ENCODE assay signal across 8 mouse cellular contexts in the genomic region with DNA sequence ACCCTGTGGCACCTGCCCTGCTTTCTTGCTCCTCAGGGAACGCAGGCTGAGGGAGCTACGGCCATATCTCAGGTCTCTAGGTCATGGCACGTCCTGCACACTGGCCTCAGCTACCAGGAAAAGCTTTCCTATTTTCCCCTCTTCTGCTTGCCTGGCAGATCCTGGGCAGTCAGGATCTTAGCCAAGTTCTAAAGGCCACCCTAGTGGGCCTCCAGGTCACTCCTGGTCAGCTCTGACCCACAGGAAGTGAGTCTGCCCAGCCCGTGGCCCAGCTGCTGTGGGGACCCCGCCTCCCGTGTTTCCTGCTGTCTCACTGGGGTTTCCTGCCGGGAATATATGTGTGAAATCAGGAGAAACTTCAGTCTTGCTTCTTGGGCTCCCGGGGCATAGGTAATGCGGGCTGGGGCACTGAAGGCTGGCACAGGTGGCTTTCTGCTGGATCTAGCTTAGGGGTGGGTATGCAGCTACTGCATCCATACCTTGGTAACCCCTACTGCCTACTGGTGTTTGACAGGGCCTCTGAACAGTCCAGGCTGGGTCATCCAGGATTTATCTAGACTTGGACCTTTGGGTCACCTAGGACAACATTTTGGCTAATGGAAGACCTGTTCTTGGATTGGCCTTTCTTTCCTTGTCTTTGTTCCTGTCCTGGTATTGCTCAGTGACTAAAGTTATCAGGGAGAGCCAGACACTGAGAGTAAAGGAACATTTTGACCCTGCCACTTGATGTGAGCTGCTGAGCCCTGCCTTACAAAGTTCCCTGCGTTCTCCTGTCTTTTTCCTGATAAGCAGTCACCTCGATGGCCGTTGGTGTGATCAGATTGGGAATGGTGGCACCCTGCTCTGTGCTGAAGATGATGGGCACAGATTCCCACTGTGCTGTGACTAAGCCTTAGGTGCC. TPM values are rescaled to one million over a fixed set of nuclear protein-coding genes. Genes with fewer than 3 reads are reported as not detected.
DNase-seq lines count a peak whose midpoint lies in the region; ATAC-seq lines count a peak whose summit lies in the region.
"Had no signal": no experiment of that assay in that cellular context is flagged by ENCODE, and none has a peak within 500 bp of the region (broad histone marks: within the 10 kb centered on the region; RNA-seq: fewer than 3 reads in every experiment).

No protein-coding gene starts in this region.

- peak; percentile 99 for DNase-seq in heart, adult 11 months
- DNase-seq in kidney, postnatal 25 days, result peak; percentile 83 to 94
- DNase-seq in lung, postnatal 25 days (ENCODE audit: low spot score), result peak; percentile 75
- no peak for DNase-seq in left cerebral cortex, adult 8-10 months (ENCODE audit: low spot score in 2 of 2)
- DNase-seq in gastrocnemius, postnatal 36 days, result no peak

- 0 out of 2 replicates have a peak overlapping the region, but pooled peaks have one; percentile 14 for H3K4me2 ChIP-seq in heart, embryonic 15.5 days
- H3K4me2 ChIP-seq: embryonic facial prominence, embryonic 15.5 days had no signal

- 0 out of 2 replicates have a peak overlapping the region, but pooled peaks have one; percentile 0 for H3K9ac ChIP-seq in heart, embryonic 15.5 days
- H3K9ac ChIP-seq: embryonic facial prominence, embryonic 15.5 days had no signal

- H3K9me3 ChIP-seq in heart, embryonic 15.5 days (replicated peaks), result no peaks in the 10 kb centered on the region
- H3K9me3 ChIP-seq: embryonic facial prominence, embryonic 15.5 days had no signal

- no peaks in the 10 kb centered on the region for H3K27me3 ChIP-seq in heart, embryonic 15.5 days
- H3K27me3 ChIP-seq: embryonic facial prominence, embryonic 15.5 days had no signal

- H3K27ac ChIP-seq in heart, embryonic 15.5 days, result peak overlapping the region; percentile 49
- H3K27ac ChIP-seq: embryonic facial prominence, embryonic 15.5 days had no signal

- 53% methylated on average over 12 of the region's 12 CpGs for WGBS in heart, embryonic 15.5 days

- peaks cover 6% of the 10 kb centered on the region; the same call in 1 of the 2 replicates for H3K36me3 ChIP-seq in heart, embryonic 15.5 days
- H3K36me3 ChIP-seq: embryonic facial prominence, embryonic 15.5 days had no signal

- no peak overlapping the region for H3K4me3 ChIP-seq in heart, embryonic 15.5 days
- H3K4me3 ChIP-seq: embryonic facial prominence, embryonic 15.5 days had no signal

- H3K4me1 ChIP-seq in heart, embryonic 15.5 days (replicated peaks), result peaks cover 62% of the 10 kb centered on the region

- no peak for ATAC-seq in heart, embryonic 15.5 days (replicated peaks; ENCODE audit: insufficient number of reproducible peaks, insufficient read depth, low FRiP score, low read depth)
- ATAC-seq in erythroblast, adult 5-6 weeks (replicated peaks; ENCODE audit: low FRiP score, poor library complexity, severe bottlenecking), result no peak

- intact Hi-C loops in gastrocnemius, postnatal 36 days (cut with DNase I), result no loop called here

RNA-seq across cellular contexts. Expression of gene Ninj1, which starts 2.9 kb away (rescaled TPM):
- 70.2 and 75.7 TPM in 2 replicates for polyA plus RNA-seq in heart, embryonic 15.5 days (2015; fragmentation: Nextera tagmentation; extraction: Ambion mirVana)
- total RNA-seq in erythroblast, adult 5-6 weeks (2015; ENCODE audit: low replicate concordance), result 18.3 and 22.2 TPM in 2 replicates
- total RNA-seq in erythroblast, adult 5-6 weeks (2017; ENCODE audit: low replicate concordance), result 6.4 and 13.3 TPM in 2 replicates
- total RNA-seq in left cerebral cortex, adult 8-10 months (2022), result 10 to 100 TPM; 20.1 to 21.3 (median 21.0) TPM
- total RNA-seq in gastrocnemius, postnatal 36 days (2021), result 10 to 100 TPM; 15.1 to 15.7 TPM

RNA-seq across cellular contexts. Expression of gene Card19, which starts 25.6 kb away (rescaled TPM):
- 121 and 126 TPM in 2 replicates for polyA plus RNA-seq in heart, embryonic 15.5 days (2015; fragmentation: Nextera tagmentation; extraction: Ambion mirVana)
- total RNA-seq in erythroblast, adult 5-6 weeks (2015; ENCODE audit: low replicate concordance), result 13.1 and 22.8 TPM in 2 replicates
- total RNA-seq in erythroblast, adult 5-6 weeks (2017; ENCODE audit: low replicate concordance), result 8.2 and 8.9 TPM in 2 replicates
- total RNA-seq in left cerebral cortex, adult 8-10 months (2022), result 10 to 100 TPM; 10.7 to 18.4 (median 13.6) TPM
- total RNA-seq in gastrocnemius, postnatal 36 days (2021), result 100 to 1,000 TPM in 1 of 2 experiments, 10 to 100 TPM in 1; 88.7 to 103 TPM

RNA-seq across cellular contexts. Expression of gene Wnk2, which starts 42.4 kb away (rescaled TPM):
- polyA plus RNA-seq in heart, embryonic 15.5 days (2015; fragmentation: Nextera tagmentation; extraction: Ambion mirVana), result 1.4 and 2.0 TPM in 2 replicates
- total RNA-seq in erythroblast, adult 5-6 weeks (2015; ENCODE audit: low replicate concordance), result not detected in 2 replicates
- total RNA-seq in erythroblast, adult 5-6 weeks (2017; ENCODE audit: low replicate concordance), result not detected in 2 replicates
- 100 to 1,000 TPM; 115 to 126 (median 123) TPM for total RNA-seq in left cerebral cortex, adult 8-10 months (2022)
- total RNA-seq in gastrocnemius, postnatal 36 days (2021), result 10 to 100 TPM; 58.9 to 71.9 TPM

RNA-seq across cellular contexts. Expression of gene Susd3, which starts 58.3 kb away (rescaled TPM):
- 1.6 and 2.5 TPM in 2 replicates for polyA plus RNA-seq in heart, embryonic 15.5 days (2015; fragmentation: Nextera tagmentation; extraction: Ambion mirVana)
- total RNA-seq in erythroblast, adult 5-6 weeks (2015; ENCODE audit: low replicate concordance), result 1.5 and 2.5 TPM in 2 replicates
- 1.1 and 5.2 TPM in 2 replicates for total RNA-seq in erythroblast, adult 5-6 weeks (2017; ENCODE audit: low replicate concordance)
- total RNA-seq in left cerebral cortex, adult 8-10 months (2022), result 1 to 10 TPM; 2.2 to 4.8 (median 3.5) TPM
- total RNA-seq in gastrocnemius, postnatal 36 days (2021), result under 1 TPM in 1 of 2 experiments, not detected in 1; 0.32 TPM

Comparison
In these comparisons a context has a peak if more than half of its experiments do, and no peak if none do; other contexts are left out.
1. DNase-seq: peak in heart, adult 11 months (single experiment), kidney, postnatal 25 days (2 of 2) and lung, postnatal 25 days (single experiment); none in left cerebral cortex, adult 8-10 months (0 of 2) and gastrocnemius, postnatal 36 days (0 of 2).
2. RNA of gene Wnk2, which starts 42.4 kb away (total RNA-seq): 115 to 126 TPM in left cerebral cortex, adult 8-10 months and 58.9 to 71.9 TPM in gastrocnemius, postnatal 36 days; not detected in erythroblast, adult 5-6 weeks; every median in the first group is over 10 times any median in the second.